Mouse (Mus musculus): Measurements from ENCODE around the gene Nms. TPM values are rescaled to one million over a fixed set of nuclear protein-coding genes. Genes with fewer than 3 reads are reported as not detected.

The Nms gene
- polyA plus RNA-seq, 1 experiment from 2014 or later: 1.1 TPM

DNA sequence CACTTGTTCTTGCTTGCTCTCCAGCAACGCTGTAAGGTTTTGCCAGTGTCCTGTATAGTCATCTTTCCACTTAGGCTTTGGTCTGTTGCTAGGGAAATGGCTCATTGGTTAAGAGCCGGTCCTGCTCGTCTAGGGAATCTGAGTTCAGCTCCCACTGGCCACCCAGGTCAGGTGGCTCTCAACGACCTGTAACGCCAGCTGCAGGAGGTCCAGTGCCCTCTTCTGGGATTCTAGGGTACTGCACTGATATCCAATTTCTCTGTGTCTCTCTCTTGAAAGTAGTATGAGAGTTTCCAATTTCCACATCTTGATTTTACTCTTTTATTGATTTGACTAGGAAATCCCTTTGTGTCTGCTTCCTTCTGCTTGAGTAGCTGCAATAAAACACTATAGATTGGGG, 4.3 kb upstream of the Nms start:
- ATAC-seq (ENCODE audit: low FRiP score) (no peak), DNase-seq (ENCODE audit: low spot score) (peak; percentile 51)
- Histone ChIP-seq H3K27me3 (ENCODE audit: control insufficient read depth, insufficient read depth, low read length) (no peaks in the 10 kb centered on the region), H3K9me3 (ENCODE audit: control insufficient read depth, low read length) (no peaks in the 10 kb centered on the region), H3K36me3 (ENCODE audit: control insufficient read depth, insufficient read depth, low read length) (no peaks in the 10 kb centered on the region), H3K9ac (ENCODE audit: low read depth, low read length) (no peak overlapping the region), H3K27ac (ENCODE audit: low read depth, low read length) (no peak overlapping the region), H3K4me1 (replicated peaks; ENCODE audit: control insufficient read depth, insufficient read depth, low read length) (no peaks in the 10 kb centered on the region), H3K4me3 (ENCODE audit: low read depth, low read length) (no peak overlapping the region), H3K4me2 (replicated peaks; ENCODE audit: low read depth, low read length) (no peak overlapping the region)
- WGBS: 31% methylated on average over 5 of the region's 5 CpGs

- Histone ChIP-seq H3K9ac (ENCODE audit: low read depth, low read length) (no peak overlapping the region), H3K27ac (ENCODE audit: low read depth, low read length) (no peak overlapping the region), H3K4me3 (ENCODE audit: low read depth, low read length) (no peak overlapping the region), H3K4me1 (replicated peaks; ENCODE audit: control insufficient read depth, insufficient read depth, low read length) (no peaks in the 10 kb centered on the region), H3K9me3 (ENCODE audit: control insufficient read depth, low read length) (no peaks in the 10 kb centered on the region), H3K36me3 (ENCODE audit: control insufficient read depth, insufficient read depth, low read length) (no peaks in the 10 kb centered on the region), H3K4me2 (replicated peaks; ENCODE audit: low read depth, low read length) (no peak overlapping the region), H3K27me3 (ENCODE audit: control insufficient read depth, insufficient read depth, low read length) (no peaks in the 10 kb centered on the region)
- 29% methylated on average over 6 of the region's 6 CpGs for WGBS
- DNase-seq (ENCODE audit: low spot score): peak; percentile 77
- ATAC-seq (ENCODE audit: low FRiP score): no peak
These were observed 2.2 kb upstream of the Nms start for GRCm38 (mm10) chr1:38936780-38937179.

- Histone ChIP-seq H3K4me1 (replicated peaks; ENCODE audit: control insufficient read depth, insufficient read depth, low read length) (no peaks in the 10 kb centered on the region), H3K4me3 (ENCODE audit: low read depth, low read length) (no peak overlapping the region), H3K27me3 (ENCODE audit: control insufficient read depth, insufficient read depth, low read length) (no peaks in the 10 kb centered on the region), H3K9me3 (ENCODE audit: control insufficient read depth, low read length) (no peaks in the 10 kb centered on the region), H3K36me3 (ENCODE audit: control insufficient read depth, insufficient read depth, low read length) (no peaks in the 10 kb centered on the region), H3K4me2 (replicated peaks; ENCODE audit: low read depth, low read length) (no peak overlapping the region), H3K27ac (ENCODE audit: low read depth, low read length) (no peak overlapping the region), H3K9ac (ENCODE audit: low read depth, low read length) (no peak overlapping the region)
- DNase-seq (ENCODE audit: low spot score) (peak; percentile 64), ATAC-seq (ENCODE audit: low FRiP score) (no peak)
- WGBS: 10% methylated on average over 5 of the region's 5 CpGs
These were observed 659 bp downstream of the Nms start for GRCm38 (mm10) chr1:38939608-38940007.

GRCm38 (mm10) chr1:38956457-38956856, 17.5 kb downstream of the Nms start:
- H3K27me3 ChIP-seq (ENCODE audit: control insufficient read depth, insufficient read depth, low read length): no peaks in the 10 kb centered on the region
- H3K9ac ChIP-seq (ENCODE audit: low read depth, low read length): no peak overlapping the region
- ATAC-seq (ENCODE audit: low FRiP score) (no peak), DNase-seq (ENCODE audit: low spot score) (no peak)
- no peak overlapping the region for H3K27ac ChIP-seq (ENCODE audit: low read depth, low read length)
- 88% methylated on average over 3 of the region's 3 CpGs for WGBS
- no peak overlapping the region for H3K4me3 ChIP-seq (ENCODE audit: low read depth, low read length)
- H3K36me3 ChIP-seq (ENCODE audit: control insufficient read depth, insufficient read depth, low read length): no peaks in the 10 kb centered on the region
- no peaks in the 10 kb centered on the region for H3K9me3 ChIP-seq (ENCODE audit: control insufficient read depth, low read length)
- no peak overlapping the region for H3K4me2 ChIP-seq (replicated peaks; ENCODE audit: low read depth, low read length)
- no peaks in the 10 kb centered on the region for H3K4me1 ChIP-seq (replicated peaks; ENCODE audit: control insufficient read depth, insufficient read depth, low read length)

DNA sequence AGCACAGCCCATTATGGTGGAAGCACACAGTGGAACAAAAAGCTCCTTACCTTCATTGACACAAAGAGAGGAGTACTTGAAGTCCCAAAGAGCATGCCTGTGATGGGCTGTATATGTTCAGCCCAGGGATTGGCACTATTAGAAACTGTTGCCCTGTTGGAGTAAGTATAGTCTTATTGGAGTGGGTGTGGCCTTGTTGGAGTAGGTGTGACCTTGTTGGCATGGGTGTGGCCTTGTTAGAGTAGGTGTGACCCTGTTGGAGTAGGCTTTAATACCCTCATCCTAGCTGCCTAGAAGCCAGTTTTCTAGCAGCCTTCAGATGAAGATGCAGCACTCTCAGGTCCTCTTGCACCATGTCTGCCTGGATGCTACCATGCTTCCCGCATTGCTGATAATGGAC, 30.2 kb downstream of the Nms start:
- Histone ChIP-seq H3K4me1 (replicated peaks; ENCODE audit: control insufficient read depth, insufficient read depth, low read length) (no peaks in the 10 kb centered on the region), H3K36me3 (ENCODE audit: control insufficient read depth, insufficient read depth, low read length) (no peaks in the 10 kb centered on the region), H3K27me3 (ENCODE audit: control insufficient read depth, insufficient read depth, low read length) (no peaks in the 10 kb centered on the region), H3K9ac (ENCODE audit: low read depth, low read length) (no peak overlapping the region), H3K9me3 (ENCODE audit: control insufficient read depth, low read length) (no peaks in the 10 kb centered on the region), H3K4me3 (ENCODE audit: low read depth, low read length) (no peak overlapping the region), H3K4me2 (replicated peaks; ENCODE audit: low read depth, low read length) (no peak overlapping the region), H3K27ac (ENCODE audit: low read depth, low read length) (no peak overlapping the region)
- ATAC-seq (ENCODE audit: low FRiP score) (no peak), DNase-seq (ENCODE audit: low spot score) (no peak)
- WGBS: 84% methylated on average over 1 of the region's 1 CpGs

DNA sequence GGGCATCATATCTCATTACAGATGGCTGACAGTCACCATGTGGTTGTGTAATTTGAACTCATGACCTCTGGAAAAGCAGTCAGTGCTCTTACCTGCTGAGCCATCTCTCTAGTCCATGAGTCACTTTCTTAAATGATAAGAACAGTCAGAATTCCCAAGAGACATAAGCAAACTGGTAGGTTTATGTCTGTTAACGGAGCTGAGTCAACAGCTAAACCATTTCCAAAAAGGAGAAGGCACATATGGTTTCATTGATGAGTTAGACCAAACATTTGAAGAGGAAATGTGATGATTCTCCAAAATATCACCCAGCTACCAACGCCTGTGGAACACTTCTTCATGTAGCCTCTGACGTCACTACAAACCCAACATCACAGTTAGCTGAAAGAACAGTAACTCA, 32.8 kb downstream of the Nms start:
- H3K27me3 ChIP-seq (ENCODE audit: control insufficient read depth, insufficient read depth, low read length): no peaks in the 10 kb centered on the region
- no peaks in the 10 kb centered on the region for H3K36me3 ChIP-seq (ENCODE audit: control insufficient read depth, insufficient read depth, low read length)
- H3K9ac ChIP-seq (ENCODE audit: low read depth, low read length): no peak overlapping the region
- DNase-seq (ENCODE audit: low spot score): no peak
- ATAC-seq (ENCODE audit: low FRiP score): no peak
- H3K4me1 ChIP-seq (replicated peaks; ENCODE audit: control insufficient read depth, insufficient read depth, low read length): no peaks in the 10 kb centered on the region
- 86% methylated on average over 3 of the region's 3 CpGs for WGBS
- H3K27ac ChIP-seq (ENCODE audit: low read depth, low read length): no peak overlapping the region
- no peak overlapping the region for H3K4me3 ChIP-seq (ENCODE audit: low read depth, low read length)
- no peaks in the 10 kb centered on the region for H3K9me3 ChIP-seq (ENCODE audit: control insufficient read depth, low read length)
- no peak overlapping the region for H3K4me2 ChIP-seq (replicated peaks; ENCODE audit: low read depth, low read length)

- Histone ChIP-seq H3K27me3 (ENCODE audit: control insufficient read depth, insufficient read depth, low read length) (no peaks in the 10 kb centered on the region), H3K4me2 (replicated peaks; ENCODE audit: low read depth, low read length) (no peak overlapping the region), H3K9ac (ENCODE audit: low read depth, low read length) (no peak overlapping the region), H3K27ac (ENCODE audit: low read depth, low read length) (no peak overlapping the region), H3K4me1 (replicated peaks; ENCODE audit: control insufficient read depth, insufficient read depth, low read length) (no peaks in the 10 kb centered on the region), H3K36me3 (ENCODE audit: control insufficient read depth, insufficient read depth, low read length) (no peaks in the 10 kb centered on the region), H3K4me3 (ENCODE audit: low read depth, low read length) (no peak overlapping the region), H3K9me3 (ENCODE audit: control insufficient read depth, low read length) (no peaks in the 10 kb centered on the region)
- WGBS: 90% methylated on average over 9 of the region's 9 CpGs
- DNase-seq (ENCODE audit: low spot score) (no peak), ATAC-seq (ENCODE audit: low FRiP score) (no peak)
These were observed 34.1 kb downstream of the Nms start for GRCm38 (mm10) chr1:38972986-38973592.

DNA sequence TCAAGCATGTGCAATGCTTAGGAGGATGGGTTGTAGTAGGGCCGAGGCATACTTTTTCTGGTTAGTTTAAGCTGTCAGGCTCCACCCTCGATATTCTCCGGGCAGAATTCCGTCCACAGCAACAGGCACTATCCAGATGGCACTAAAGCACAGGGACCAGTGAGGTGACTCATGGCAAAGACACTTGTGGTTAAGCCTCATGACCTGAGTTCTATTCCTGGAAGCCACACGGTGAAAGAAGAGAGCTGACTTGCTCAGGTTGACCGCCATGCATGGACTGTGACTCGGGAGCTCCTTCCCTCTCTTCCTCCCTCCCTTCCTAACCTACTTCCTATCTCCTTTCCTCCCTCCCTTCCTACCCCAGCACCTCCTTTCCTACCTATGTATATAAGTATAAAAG, 41.0 kb downstream of the Nms start:
- no peaks in the 10 kb centered on the region for H3K36me3 ChIP-seq (ENCODE audit: control insufficient read depth, insufficient read depth, low read length)
- no peaks in the 10 kb centered on the region for H3K27me3 ChIP-seq (ENCODE audit: control insufficient read depth, insufficient read depth, low read length)
- DNase-seq (ENCODE audit: low spot score) (no peak), ATAC-seq (ENCODE audit: low FRiP score) (no peak)
- no peaks in the 10 kb centered on the region for H3K4me1 ChIP-seq (replicated peaks; ENCODE audit: control insufficient read depth, insufficient read depth, low read length)
- H3K27ac ChIP-seq (ENCODE audit: low read depth, low read length): no peak overlapping the region
- H3K4me2 ChIP-seq (replicated peaks; ENCODE audit: low read depth, low read length): no peak overlapping the region
- no peaks in the 10 kb centered on the region for H3K9me3 ChIP-seq (ENCODE audit: control insufficient read depth, low read length)
- WGBS: 89% methylated on average over 7 of the region's 7 CpGs
- no peak overlapping the region for H3K9ac ChIP-seq (ENCODE audit: low read depth, low read length)
- no peak overlapping the region for H3K4me3 ChIP-seq (ENCODE audit: low read depth, low read length)

DNA sequence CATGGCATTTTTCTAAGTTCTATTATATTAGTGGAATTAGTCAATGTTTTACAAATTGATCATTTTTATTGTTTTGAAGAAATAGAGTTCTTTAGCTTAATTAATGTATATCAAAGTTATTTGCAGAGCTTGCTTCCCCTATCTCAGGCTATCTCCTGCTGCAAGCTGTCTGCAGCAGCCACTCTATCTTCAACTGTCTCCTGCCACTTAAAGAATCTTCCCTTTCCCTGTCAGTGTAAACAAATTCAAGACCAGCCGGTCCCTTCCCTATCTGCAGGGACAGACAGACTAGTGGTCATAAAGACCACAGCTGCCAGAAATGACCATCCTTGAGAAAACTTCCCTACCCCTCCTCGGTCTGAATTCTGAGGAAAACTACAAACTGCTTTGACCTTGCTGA, 44.9 kb downstream of the Nms start:
- Histone ChIP-seq H3K27me3 (ENCODE audit: control insufficient read depth, insufficient read depth, low read length) (no peaks in the 10 kb centered on the region), H3K27ac (ENCODE audit: low read depth, low read length) (no peak overlapping the region), H3K36me3 (ENCODE audit: control insufficient read depth, insufficient read depth, low read length) (no peaks in the 10 kb centered on the region), H3K4me1 (replicated peaks; ENCODE audit: control insufficient read depth, insufficient read depth, low read length) (peaks cover 3% of the 10 kb centered on the region; the same call in 1 of the 2 replicates), H3K4me3 (ENCODE audit: low read depth, low read length) (no peak overlapping the region), H3K9me3 (ENCODE audit: control insufficient read depth, low read length) (no peaks in the 10 kb centered on the region), H3K9ac (ENCODE audit: low read depth, low read length) (no peak overlapping the region), H3K4me2 (replicated peaks; ENCODE audit: low read depth, low read length) (no peak overlapping the region)
- no peak for ATAC-seq (ENCODE audit: low FRiP score)
- DNase-seq (ENCODE audit: low spot score): no peak
- 81% methylated on average over 2 of the region's 2 CpGs for WGBS
